22 mouse cellular contexts compared by ENCODE assay signal in the genomic region with DNA sequence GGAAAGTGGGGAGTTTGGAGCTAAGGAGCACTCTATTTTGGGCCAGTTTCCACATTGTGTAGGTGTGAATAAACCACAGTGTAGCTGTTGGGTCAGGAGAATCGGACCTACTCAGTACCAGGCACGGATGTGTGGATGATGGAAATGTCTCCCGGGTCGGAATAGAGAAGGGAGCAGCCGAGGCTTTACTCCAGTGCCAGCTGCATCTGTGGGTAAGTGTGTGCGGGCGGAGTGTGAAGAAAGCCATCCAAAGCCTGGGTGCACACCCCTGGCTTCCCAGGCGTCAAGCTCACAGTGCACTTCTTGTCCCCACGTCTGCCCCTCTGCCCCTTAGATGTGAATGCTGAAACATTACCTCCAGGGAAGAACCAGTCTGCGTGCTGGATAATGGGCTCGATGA.
"Had no signal": no experiment of that assay in that cellular context is flagged by ENCODE, and none has a peak within 500 bp of the region (broad histone marks: within the 10 kb centered on the region; RNA-seq: fewer than 3 reads in every experiment).

No protein-coding gene starts in this region.

- ATAC-seq: hindbrain, embryonic 16.5 days; hindbrain, postnatal 0 days; inflammation-experienced regulatory T-cells, adult 6 months; intestine, embryonic 15.5 days; intestine, embryonic 16.5 days; intestine, postnatal 0 days had no signal

- DNase-seq: heart, postnatal 10 days; heart, postnatal 14 days; heart, postnatal 36 days; heart, postnatal 4 days; kidney, adult 11 months; kidney, adult 18-20 months; kidney, adult 2 months; kidney, adult 8-10 months; kidney, adult 9 months; kidney, postnatal 10 days; kidney, postnatal 14 days; kidney, postnatal 25 days; kidney, postnatal 36 days; kidney, postnatal 4 days; layer of hippocampus, adult 9-11 months; layer of hippocampus, postnatal 36 days had no signal
